Mouse (Mus musculus) NIH3T3 (cell line): ENCODE data around the gene Spo11.

Experiments used
- DNase-seq: peaks from one replicate; pipeline ENCODE4 v3.0.0-alpha.2; 2012; ENCODE audit warnings: low read depth

The Spo11 gene

GRCm38 (mm10) chr2:173010220-173010717 is 32.8 kb downstream of the Spo11 start:
- DNase-seq, result no peak

GRCm38 (mm10) chr2:173011440-173011839 is 33.9 kb downstream of the Spo11 start:
- DNase-seq, result no peak

- no peak for DNase-seq
Measured at GRCm38 (mm10) chr2:173014741-173015287, 37.3 kb downstream of the Spo11 start.

DNA sequence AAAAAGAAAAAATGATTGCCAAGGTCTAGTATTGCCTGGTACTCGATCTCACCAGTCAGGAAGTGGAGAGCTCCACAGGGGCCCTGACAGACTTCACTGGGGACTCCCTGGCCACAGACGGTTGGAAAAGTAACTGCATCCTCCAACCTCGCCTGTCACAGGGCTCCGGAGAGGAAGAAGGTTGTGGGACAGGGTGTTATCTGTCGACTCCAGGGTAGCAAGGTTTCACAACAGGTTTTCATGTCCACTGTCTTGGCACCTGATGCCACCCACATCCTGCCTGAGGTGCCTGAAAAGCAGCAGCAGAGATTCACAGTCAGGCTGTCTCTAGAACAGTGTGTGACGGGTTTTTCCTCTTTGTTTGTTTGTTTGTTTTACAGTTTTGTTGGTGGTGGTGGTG is 40.4 kb downstream of the Spo11 start:
- no peak for DNase-seq

- no peak for DNase-seq
Measured at GRCm38 (mm10) chr2:173018618-173019017, 41.1 kb downstream of the Spo11 start.

DNA sequence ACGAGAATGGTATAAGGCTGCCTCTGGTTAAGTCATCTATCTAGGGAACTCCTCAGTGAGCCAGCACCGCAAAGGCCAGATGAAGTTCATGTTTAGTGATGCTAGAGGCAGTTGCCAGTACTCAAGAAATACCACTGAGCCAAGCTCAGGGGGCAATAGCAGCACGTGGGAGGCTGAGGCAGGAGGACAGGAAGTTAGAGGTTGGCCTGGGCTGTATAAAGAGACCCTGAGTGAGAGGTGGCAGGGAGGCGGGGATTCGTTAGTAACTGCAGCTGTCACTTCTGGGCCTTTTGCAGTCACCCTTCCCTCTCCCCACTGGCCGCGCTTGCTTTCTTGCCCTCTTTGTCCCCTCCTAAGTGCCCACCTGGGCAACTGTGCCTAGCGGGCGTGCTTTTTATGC is 41.8 kb downstream of the Spo11 start:
- DNase-seq, result no peak

GRCm38 (mm10) chr2:173019790-173020189 is 42.3 kb downstream of the Spo11 start:
- DNase-seq, result peak; percentile 92

DNA sequence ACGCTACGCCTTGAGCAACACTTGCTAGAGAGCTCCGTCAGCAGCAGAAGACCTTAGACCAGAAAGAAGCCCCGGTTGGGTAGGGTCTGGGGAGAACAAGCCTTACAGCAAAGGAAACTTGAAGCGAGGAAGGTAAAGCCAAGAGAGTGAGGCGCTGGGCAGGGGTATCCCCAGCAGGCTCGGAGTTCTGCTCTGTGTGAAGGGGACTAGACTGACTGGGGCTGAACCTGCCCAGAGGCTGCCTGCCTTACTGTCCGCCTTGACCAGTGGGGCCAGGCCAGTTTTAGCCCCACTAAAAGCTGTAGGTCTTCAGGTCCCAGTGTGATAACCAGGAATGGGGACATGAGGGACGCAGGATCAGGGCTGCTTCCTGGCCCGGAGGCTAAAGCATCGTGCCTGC is 42.9 kb downstream of the Spo11 start, which contains the start of gene Rbm38:
Gene Rbm38 (plus strand): TSS at position 69 of the 400 bp plus-strand sequence.
- no peak for DNase-seq

GRCm38 (mm10) chr2:173021633-173022055 is 44.1 kb downstream of the Spo11 start:
- peak; percentile 95 for DNase-seq

- peak; percentile 60 for DNase-seq
Measured at GRCm38 (mm10) chr2:173022056-173022681, 44.7 kb downstream of the Spo11 start.

DNA sequence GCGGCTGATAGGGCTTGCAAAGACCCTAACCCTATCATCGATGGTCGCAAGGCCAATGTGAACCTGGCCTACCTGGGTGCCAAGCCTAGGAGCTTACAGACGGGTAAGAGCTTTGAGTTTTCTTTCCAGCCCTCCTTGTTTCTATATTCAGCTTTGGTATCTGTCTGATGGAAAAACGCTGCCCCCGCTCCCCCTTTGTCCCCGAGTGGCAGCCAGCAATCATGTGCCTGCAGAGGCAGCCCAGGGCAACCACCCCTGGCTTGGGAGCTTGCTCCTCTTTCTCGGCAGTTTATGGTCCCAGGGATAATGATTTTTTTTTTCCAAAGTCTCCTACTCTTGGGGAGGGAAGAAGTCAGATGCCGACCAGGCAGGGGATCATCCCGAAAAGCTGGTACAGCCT is 45.3 kb downstream of the Spo11 start:
- DNase-seq, result no peak

DNA sequence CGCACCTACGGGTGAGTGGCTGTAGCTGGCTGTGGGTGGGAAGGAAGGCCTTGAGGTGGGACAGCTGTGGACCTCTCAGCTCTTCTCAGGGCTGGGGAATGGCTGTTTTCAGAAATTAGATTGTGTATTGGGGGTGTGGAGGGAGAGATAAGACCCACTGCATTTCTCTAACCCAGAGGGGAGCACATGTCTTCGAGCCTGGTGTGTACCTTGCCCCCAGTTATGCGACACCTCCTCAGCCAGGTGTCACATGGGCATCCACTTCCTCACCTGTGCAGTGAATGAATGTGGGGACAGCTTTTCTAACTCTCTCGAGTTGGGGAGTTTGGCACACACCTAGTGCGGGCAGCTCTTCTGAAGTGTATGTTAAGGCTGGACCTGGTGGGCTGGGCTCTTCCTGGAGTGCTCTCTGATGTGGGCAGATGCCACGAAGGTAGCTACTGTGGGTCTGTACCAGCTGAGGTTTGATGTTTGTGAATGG is 45.9 kb downstream of the Spo11 start:
- DNase-seq, result no peak

DNA sequence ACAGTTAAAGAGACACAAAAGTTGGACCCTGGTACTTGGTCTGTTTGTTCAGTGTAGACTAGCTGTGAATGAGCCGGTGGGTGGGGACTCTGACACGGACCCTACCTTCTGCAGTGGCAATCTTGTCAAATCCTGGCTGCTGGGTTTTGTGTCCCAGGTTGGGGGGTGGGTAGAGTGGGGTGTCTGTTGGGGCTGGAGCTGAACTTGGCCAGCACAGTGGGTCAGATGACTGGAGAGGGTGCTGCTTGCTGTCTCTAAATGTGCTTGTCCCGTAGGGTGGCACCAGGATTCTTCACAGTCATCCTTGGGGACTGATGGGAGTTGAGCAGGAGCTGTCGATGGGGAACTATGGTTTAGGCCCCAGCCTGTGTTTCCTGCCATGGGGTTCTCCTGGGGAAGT is 46.5 kb downstream of the Spo11 start:
- DNase-seq, result no peak

GRCm38 (mm10) chr2:173024392-173024791 is 46.9 kb downstream of the Spo11 start:
- no peak for DNase-seq

DNA sequence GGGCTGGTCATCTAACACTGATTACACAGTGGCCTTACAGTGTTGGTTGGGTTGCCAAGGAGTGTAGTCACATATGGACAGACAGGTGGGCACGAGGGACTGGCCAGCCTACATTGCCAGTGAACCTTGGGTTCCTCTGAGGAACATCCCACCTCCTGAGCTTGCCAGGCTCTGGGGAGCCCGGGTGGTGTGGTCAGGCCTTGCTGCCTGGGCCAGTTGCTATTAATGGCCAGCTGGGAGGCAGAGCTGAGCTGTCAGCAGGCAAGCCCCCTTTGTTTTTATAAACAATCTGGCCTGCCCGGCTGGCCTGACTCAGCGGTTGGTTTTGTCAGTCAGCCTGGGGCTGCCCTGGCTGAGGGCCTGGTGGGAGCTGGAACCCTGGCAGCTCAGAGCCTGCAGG is 47.4 kb downstream of the Spo11 start:
- peak; percentile 84 for DNase-seq

GRCm38 (mm10) chr2:173026286-173026685 is 48.8 kb downstream of the Spo11 start:
- no peak for DNase-seq

- DNase-seq, result no peak
Measured at GRCm38 (mm10) chr2:173026688-173027131, 49.2 kb downstream of the Spo11 start.

DNA sequence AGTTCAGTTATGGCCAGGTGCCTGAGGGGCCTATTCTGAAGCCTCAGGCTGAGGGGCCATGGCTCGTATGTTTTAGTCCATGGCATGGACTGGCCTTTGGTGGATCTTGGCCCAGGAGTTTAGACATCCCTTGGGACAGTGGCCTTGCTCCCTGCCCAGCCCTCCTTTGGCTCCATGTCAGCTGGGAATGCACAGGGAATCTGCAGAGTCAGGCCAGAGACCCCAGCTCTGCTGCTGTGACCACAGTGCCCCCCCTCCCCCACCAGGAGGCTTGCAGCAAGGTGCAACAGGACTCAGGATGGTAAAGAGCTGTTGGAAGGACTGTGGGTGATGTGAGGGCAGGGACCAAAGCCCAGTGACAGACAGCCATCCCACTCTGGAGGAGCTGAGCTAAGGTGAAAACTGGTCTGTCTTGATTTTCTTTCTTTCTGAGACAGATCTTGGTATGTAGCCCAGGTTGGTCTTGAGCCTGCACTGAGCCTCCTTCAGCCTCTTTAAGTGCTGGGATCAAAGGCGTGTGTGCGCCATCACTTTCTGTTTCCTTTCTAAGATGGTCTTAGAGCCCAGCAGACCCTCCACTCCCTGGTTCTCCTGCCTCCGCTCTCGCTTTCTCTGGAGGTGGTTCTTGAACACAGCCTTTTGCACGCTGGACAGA is 49.8 kb downstream of the Spo11 start:
- no peak for DNase-seq

DNA sequence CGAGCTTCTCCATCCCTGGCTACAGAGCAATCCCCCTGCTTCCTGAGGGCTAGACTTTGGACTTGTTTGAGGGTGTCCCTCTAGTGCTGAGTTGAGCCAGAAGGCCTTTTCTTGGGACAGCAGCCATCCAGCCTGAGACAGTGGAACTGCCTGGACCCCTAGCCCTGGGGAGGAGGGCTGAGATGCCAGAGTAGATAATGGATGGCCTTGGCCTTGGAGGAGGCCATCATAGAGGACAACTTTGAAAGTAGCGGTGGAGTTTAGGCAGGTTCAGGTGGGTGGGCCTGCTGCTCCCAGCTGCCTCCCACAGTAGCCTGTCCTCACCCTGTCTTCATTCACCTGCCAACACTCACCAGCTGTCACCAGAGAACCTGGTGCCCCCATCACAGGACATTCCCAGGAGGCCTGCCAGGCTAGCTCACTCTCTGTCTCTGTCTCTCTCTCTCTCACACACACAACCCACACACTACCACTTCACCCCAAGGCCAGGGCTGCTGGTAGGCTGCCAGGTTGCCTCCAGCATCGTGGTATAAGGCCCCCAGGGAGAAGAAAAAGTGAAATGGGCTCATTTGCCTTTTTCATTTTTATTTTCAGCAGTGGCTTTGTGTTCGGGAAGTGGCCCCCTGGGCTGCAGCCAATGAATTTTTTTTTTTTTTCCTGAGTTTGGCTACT is 50.5 kb downstream of the Spo11 start:
- peak; percentile 71 for DNase-seq

DNA sequence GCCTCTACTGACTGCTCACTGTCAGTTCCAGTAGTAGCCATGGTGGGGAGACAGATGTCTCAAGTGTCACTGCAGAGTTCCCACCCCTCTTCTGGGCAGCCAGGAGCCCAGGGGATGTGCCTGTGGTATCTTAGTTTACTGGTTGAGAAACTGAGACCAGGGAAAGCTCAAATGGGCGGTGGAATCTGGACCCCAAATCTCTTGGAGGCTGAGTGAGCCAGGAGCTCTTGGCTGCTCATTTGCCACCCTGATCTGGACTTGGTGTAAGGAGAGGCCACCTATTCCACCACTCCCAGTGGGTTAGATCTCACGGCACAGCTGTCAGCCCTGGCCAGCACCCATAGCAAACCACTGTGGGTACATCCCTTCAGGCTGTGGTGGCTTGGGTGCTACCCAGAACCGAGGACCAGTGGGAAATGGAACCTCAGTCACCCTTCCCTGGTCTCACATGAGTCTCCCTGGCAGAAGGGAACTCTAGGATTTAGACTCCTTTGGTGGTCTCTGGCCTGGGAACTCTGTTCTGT is 51.1 kb downstream of the Spo11 start:
- DNase-seq, result no peak

DNA sequence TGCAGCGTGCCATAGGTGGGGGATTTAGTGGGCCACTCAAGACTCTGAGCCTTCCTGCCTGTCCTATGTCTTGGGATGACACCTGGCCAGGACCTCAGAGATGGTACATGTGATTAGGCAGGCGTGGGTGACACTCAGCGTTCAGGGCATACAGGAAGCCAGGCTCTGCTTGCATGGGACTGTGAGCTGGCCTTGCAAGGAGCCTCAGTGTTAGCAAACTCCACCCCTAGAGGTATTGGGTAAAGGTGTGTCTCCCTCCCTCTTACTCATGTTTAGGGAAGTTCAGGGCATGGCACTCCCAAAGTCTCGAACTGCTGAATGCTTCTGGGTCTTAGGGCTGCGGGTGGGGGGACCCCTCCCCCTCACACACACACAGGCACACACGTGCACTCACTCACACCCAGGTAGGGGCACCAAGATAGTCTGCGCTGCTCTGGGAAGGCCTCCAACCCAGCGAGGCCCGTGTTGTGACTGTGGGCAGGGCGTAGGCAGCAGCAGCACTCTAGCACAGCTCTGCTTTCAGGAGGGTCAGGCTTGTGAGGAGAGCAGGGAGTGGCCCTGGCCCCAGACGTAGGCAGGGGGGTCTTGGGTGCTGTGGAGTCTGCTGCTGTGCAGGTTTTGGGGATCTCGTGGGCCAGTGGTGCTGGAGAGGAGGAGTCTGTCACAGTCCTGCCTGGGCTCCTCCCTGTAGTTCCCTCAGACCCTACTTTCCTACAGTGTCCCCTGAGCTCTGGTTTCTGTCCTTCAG is 53.3 kb downstream of the Spo11 start:
- DNase-seq, result no peak

DNA sequence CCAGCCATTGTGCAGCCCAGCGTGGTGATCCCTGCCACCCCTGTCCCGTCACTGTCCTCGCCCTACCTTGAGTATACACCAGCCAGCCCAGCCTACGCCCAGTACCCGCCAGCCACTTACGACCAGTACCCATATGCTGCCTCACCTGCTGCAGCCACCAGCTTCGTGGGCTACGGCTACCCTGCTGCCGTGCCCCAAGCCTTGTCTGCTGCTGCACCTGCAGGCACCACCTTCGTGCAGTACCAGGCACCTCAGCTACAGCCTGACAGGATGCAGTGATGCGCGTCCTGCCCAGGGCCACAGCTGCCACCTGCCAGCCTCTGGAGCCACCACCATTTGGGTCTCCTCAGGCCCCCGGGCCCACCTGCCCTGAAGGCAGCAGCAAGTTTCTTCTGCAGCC is 56.0 kb downstream of the Spo11 start:
- DNase-seq, result no peak
